Mouse (Mus musculus): ENCODE measurements at regions not wholly inside any gene's neighbourhood (a gene's known extent, or its start where the extent isn't known, plus 50 kb on each side); places are given as distances from the start of the nearest gene placed in this dataset.

DNA sequence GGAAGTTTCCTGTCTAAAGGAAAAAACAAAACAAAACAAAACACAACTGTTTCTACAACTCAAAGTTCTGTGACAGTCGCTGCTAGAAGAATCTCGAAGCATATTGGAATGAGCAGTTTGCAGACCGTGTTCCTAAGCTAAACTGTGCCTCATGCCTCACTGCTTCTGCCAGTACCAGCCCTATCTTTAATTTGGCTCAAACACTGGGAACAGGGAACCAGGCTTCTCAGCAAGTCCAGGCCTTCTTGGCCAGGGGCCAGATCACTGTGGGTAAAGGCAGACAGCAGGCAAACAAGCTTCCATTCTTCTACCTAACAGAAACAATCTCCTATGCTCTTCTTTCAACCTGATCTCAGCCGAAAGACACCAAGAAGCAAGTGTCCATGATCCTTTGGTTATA, 56.5 kb downstream of the Tmsb4x start:
- intact Hi-C loops (cut with DNase I) = loop anchor here (5.0 to 10.0 kb wide), 2 partner anchors 52 to 180 kb away; partner anchors contain the start of gene Tmsb4x
- peak; percentile 49 to 62 for DNase-seq

DNA sequence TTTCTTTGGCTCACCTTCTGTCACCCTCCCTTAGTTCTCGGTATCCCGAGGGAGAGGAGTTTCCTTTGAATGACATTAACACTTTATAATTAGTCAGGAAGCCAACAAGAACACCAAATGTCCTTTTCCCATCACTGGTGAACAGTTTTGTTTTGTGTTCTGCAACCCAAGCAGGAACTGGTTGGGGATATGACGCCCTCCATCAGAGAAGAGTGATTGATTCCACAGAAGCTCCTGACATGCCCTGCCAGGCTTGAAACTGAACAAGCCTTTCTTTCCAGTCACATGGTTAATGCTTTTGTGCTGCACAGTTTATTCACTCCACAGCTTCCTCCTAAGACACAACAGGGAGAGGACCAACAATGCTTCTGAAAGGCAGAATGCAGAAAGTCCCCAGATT, 57.8 kb downstream of the Tmsb4x start:
- DNase-seq = peak in 1 of 2 experiments; percentile 34
- intact Hi-C loops (cut with DNase I) = loop anchor here (2.0 to 10.0 kb wide), 3 partner anchors 43 to 179 kb away; partner anchors contain the start of gene Tmsb4x

DNA sequence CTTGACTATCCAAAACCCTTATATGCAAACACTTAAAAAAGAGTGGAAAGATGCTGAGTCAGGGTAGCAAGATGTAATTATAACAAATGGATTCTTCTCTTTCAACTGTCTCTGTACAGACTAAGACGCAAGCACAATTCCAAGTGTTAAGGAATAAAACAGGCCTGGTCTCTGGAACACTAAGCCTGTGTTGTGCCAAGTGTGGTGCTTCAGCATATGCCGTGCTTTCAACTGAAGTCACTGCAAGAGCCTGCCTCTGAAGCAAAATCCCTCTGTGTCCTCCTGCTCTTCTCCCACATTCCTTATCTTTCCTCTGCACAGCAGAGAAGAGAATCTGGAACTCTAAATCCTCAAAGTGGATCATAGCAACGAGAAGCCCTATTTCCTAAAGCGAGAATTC, 59.7 kb downstream of the Tmsb4x start:
- DNase-seq = no peak

DNA sequence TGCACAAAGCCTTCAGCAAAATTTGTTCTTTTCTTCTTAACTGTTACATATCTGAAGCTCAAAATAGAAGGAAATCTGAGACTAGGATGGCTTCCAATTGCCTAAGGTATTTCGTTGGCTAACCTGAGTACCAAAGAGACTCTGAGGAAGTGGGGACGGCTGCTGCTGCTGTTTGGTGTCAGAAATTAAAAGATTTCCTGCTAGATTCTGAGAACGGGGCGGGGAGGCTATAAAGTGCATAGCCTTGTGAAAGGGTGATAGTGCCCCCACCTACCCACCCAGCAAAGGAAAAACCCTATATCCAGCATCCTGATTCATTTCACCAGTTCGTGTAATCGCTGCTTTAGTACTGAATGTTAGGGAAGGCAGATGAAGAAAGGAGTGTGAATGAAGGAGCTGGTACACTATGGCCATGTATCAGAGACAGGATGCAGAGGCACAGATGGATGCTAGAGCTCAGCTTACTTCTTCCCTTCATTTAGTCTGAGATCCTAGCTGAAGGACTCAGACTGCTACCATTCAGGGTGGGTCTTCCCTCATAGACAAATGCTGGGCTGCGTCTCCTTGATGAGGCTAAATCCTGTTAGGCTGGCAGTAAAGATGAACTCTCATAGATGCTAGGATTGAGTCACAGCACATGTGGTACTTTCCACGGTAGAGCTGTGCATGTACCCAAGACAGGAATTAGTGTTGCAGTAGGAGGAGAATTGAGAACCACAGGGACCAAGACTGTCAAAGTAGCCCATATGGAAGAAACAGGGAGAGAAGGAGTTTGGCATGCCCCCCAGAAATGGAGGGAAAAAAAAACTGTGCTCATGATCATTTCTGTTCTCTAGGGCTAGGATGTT, 62.4 kb downstream of the Tmsb4x start:
- DNase-seq = no peak
- intact Hi-C loops (cut with DNase I) = no loop called here

More for the DNA sequence above, 59.7 kb downstream of the Tmsb4x start:
- intact Hi-C loops (cut with DNase I) = no loop called here

DNA sequence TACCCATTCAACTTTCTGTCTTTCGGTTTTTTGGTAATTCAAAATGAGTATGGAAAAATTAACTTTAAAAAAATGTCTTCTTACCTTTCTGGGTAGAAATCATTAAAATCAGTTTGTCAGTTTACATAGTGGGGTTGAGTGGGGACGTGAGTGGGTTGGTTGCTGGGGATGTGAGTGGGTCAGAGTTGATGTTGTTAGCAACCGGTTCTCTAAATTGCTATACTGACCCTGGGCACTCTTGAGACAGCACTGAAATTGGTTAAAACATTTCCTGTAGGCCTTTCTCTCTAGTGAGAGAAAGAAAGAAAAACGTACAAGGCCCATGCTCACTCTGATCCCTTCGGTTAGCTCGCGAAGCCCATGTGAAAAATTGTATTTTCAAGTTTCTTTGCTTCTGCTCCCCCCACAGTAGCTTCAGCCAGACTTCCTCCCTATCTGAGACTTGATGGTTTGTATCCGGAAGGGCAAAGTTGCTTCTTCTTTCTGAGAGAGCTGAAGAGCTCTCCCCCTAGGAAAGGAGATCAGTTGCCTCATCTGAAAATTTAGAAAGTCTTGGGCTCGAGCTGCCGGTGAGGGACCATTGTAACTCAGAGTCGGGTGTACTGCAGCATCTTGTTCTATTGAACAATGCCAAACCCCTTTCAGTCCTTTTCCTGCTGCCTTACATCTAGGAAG, 63.5 kb downstream of the Tmsb4x start:
- no peak for DNase-seq
- intact Hi-C loops (cut with DNase I) = no loop called here

DNA sequence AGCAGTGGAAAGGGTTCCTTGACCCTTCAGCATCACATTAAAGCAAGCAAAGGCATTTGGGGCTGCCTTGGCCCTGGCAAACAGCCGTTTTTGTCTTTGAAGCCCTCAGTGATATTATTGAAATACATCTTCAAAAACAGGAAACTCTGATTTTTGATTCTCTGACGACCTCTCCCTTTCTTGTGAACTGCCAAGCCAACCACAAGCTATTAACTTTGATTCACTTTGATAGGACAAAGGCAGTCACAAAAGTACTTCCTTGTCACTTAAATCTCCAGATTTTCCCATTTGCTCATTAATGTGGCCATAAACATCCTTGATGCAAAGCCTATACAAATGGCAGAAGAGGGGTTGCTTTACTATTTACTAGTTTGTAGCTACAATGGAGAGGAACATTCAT, 70.0 kb downstream of the Tmsb4x start:
- intact Hi-C loops (cut with DNase I) = no loop called here
- DNase-seq = no peak

DNA sequence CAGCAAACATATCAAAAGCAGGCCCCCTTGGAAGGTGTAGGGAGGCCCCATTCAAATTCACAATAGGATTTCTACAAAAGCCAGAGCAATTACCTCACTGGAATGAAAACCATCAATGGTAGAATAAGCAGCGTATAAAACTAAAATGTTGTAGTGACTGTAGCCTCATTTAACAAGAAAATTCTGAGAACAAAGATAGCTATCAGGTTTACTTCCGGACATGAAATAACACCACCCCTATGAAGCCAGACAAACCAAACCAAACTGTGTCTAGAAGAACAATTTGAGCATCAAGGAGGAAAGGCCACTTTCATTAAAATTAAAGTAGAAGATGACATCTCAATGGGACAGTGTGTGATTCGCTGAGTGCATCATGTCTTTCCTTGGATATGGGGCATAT, 74.9 kb downstream of the Tmsb4x start:
- DNase-seq = no peak
- intact Hi-C loops (cut with DNase I) = no loop called here

DNA sequence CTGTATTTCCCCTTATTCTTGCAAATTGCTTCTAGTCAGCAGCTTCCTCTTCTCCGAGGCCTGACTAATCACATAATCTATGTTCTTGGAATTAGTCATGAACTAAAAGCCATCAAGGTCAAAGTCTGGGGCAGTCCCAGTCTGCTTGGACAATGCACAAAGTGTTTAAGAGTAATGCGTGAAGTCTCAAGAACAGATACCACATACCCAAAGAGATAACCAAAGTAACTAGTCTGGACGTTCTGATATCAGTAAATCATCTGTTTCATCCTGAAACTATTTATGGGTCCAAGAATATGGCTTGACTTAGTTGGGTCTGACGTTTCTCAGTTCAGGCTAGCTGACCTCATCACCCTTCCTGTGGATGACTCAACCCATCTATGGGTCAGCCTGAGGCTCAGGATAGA, 76.1 kb downstream of the Tmsb4x start:
- DNase-seq = no peak
- intact Hi-C loops (cut with DNase I) = no loop called here

DNA sequence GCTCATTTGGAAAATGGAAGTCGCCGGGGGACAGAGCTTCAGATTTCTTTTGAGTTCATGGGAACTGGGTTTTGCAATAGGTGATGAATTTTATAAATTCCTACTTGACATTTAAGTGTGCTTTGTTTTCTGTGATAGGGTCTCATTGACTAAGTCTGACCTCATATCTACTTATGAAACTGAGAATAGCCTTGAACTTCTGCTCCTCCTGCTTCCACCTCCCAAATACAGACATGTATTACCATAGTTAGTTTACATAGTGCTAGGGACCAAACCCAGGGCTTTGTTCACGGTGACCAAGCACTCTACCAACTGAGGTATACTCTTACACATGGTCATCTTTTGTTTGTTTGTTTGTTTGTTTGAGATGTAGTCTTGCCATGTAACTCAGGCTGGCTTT, 77.8 kb downstream of the Tmsb4x start:
- intact Hi-C loops (cut with DNase I) = no loop called here
- no peak for DNase-seq

DNA sequence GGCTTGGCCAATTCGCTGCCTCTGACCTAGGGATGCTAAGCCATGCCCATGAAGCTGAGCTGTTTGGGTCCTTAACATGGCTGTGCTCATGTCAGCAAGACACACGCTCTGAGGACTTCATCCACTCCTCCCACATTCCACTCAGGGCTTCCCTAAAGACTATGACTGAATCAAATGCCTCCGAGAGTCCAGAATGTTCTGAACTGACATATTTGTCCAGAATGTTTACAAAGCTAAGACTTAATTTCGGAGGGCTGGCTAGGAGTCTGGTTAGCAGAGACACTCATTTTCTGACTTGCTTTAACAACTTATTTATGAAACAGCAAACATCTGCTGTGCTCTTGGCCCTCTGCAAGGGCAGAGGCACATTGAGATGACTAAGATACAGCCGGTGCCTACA, 78.5 kb downstream of the Tmsb4x start:
- intact Hi-C loops (cut with DNase I) = no loop called here
- no peak for DNase-seq

DNA sequence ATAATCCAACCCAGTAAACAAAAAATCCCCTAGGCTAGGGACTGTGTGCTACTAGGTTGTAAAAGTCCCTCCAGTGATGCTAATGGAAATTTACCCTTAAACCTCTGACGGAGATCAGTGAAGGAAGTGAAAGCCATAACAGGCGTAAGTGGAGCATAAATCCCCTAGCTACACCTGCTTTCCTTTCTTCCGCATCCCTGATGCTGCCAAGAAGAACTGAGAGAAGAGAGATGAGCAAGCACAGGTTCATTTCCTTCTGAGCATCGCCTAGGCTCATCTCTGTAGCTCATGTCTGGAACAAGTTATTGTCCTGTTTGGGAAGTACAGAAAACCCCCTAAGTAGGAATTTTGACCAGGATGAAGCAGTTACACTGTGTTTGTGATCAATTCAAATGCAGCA, 89.8 kb downstream of the Tmsb4x start:
- intact Hi-C loops (cut with DNase I) = no loop called here
- no peak for DNase-seq

DNA sequence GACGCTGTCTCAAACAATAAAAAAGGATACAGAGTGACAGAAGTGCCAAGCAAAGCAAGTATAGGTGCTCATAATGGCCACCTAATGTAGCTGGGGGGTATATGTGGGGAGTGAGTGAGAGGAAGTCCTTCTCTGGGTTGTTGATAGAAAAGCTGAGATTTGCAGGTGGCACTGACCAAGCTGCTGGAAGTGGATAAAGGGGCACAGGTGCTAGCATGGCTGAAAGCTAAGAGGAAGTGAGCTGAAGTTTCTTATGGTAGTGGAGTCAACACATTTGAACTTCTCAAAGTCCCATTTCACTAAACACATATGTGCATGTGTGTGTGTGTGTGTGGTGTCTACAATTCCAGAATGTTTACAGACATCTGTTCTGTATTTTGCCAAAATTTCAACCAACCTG, 94.0 kb downstream of the Tmsb4x start:
- no peak for DNase-seq
- intact Hi-C loops (cut with DNase I) = no loop called here

DNA sequence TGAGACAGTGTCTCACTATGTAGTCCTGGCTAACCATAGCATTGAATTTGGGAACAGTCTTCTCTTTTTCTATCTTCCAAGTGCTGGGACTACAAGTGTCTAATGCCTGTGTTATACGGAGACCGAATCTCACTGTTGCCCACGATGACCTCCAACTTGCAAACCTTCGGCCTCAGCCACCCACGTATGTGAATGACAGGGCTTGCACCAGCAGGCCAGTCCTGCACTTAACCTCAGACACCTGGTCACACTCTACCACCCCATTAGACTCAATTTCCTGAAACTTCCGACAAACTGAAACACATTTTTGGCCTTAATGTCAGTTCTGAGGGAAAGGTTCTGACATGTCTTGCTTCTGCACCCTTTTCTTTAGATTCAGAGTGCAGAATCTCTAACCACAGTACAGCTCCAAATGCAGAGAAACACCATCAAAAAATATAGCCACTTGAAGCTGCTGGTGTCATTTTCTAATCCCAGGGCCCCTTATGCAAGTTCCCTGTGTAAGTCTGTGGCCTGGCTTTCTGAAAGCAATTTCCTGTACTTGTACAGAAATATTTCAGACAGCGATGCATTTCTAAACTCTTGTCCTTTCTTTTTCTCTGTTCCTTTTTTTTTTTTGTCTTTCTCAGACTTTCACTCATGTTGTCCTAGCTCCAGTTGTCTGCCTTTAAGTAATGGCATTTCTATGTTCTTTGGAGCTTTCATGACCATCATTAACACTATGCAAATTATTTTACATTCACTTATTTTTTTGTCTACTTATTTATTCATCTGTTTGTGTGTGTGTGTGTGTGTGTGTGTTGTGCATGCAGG, 97.8 kb downstream of the Tmsb4x start:
- intact Hi-C loops (cut with DNase I) = no loop called here
- no peak for DNase-seq

DNA sequence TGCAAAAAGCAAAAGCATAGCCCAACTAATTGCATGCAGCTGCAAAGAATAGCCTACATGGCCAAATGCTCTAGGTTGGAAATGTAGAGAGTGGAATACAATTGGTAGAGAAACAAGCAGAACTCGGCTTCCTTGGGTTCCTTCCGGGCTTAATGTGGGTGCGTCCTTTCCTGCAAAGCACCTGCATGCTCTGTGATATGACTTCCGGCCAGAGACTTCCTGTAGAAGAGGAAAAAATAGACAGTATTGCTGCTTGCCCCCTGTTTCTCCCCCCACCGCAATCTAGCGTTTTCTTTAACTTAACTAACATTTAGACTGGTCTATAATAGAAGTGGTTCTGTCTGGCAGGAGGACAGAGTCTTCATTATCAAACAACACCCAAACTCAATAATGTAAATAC, 100.8 kb downstream of the Tmsb4x start:
- intact Hi-C loops (cut with DNase I) = loop anchor here (2.0 to 10.0 kb wide), 4 partner anchors 42 to 96 kb away; partner anchors contain the start of gene Tmsb4x
- no peak for DNase-seq

DNA sequence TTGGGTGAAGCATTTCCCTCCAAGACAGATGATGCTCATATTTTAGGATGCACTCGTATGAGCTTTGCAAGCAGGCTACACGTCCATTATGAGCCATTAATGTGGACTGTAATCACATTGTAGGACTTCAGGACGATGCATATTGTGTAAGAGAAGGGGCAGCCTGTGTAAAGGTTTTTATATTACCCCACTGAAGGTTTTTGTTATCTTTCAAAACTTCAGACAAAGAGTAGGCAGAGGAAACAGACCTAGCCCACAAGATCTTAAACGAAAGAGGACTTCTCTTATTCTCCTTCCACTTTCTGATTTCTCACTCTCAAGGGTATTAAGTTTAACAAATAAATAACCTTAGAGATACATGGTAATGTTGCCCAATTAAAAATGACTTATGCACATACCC, 101.6 kb downstream of the Tmsb4x start:
- intact Hi-C loops (cut with DNase I) = loop anchor here (5.0 to 10.0 kb wide), 3 partner anchors 55 to 97 kb away; partner anchors contain the start of gene Tmsb4x
- no peak for DNase-seq

DNA sequence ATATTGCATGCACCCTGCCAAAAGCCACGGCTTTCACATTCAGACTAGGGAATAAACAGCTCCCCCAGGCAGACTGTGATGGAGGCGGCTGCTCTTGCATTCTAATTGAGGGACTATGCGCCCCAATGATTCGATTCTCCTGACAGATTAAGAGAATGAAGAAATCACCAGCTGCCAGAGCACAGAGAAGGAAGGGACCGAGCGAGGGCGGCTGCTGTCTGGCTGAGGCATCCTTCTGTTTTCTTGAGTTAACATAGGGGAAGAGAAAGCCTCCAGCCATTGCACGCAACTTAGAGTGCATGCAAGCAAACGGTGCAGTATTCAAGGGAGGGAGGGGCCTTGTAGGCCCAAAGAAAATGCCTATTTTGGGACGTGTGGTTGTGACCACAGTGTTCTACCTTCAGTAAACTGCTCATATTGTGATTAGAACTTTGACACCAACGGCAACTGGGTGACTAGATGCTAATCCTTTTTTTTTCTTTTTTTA, 103.1 kb downstream of the Tmsb4x start:
- no peak for DNase-seq
- intact Hi-C loops (cut with DNase I) = loop anchor here (2.0 to 10.0 kb wide), 4 partner anchors 54 to 445 kb away; partner anchors contain the start of gene Tmsb4x

DNA sequence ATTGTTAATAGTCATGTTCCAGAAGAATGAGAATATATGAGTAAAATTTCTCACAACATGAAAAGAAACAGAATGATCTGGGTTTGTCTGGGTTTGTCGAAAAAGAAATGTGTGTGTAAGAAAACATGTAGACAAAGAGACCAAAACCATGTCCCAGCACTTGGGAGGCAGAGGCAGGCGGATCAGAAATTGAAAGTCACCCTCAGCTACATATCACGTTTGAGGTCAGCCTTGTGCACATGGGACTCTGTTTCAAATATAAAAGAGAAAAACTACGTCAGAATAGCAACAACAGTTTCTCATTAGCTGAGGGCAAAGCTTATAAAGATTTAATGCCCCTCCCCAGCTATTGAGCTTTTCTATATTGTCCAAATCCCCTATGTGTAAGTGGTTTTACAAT, 103.8 kb downstream of the Tmsb4x start:
- no peak for DNase-seq
- intact Hi-C loops (cut with DNase I) = loop anchor here (2.0 to 10.0 kb wide), 4 partner anchors 53 to 445 kb away; partner anchors contain the start of gene Tmsb4x

DNA sequence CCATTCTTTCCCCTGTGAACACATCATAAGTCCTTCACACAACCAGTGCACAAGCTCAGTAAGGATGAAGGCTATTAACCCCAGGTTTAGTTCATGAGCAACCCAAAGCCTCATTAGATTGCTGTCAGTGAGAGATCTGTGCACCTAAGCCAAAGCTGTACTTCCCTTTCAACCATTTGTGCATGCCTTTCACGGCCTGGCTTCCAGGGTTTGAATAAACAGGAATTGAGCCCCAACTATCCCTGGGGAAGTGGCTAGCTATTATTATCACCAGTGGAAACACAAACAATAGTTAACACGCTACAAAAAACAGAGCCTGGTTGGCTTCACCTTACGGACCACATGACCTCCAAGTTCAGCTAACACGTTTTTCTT, 104.9 kb downstream of the Tmsb4x start:
- DNase-seq = no peak
- intact Hi-C loops (cut with DNase I) = loop anchor here (2.0 to 10.0 kb wide), 2 partner anchors 101 to 443 kb away; partner anchors contain the start of gene Tmsb4x

DNA sequence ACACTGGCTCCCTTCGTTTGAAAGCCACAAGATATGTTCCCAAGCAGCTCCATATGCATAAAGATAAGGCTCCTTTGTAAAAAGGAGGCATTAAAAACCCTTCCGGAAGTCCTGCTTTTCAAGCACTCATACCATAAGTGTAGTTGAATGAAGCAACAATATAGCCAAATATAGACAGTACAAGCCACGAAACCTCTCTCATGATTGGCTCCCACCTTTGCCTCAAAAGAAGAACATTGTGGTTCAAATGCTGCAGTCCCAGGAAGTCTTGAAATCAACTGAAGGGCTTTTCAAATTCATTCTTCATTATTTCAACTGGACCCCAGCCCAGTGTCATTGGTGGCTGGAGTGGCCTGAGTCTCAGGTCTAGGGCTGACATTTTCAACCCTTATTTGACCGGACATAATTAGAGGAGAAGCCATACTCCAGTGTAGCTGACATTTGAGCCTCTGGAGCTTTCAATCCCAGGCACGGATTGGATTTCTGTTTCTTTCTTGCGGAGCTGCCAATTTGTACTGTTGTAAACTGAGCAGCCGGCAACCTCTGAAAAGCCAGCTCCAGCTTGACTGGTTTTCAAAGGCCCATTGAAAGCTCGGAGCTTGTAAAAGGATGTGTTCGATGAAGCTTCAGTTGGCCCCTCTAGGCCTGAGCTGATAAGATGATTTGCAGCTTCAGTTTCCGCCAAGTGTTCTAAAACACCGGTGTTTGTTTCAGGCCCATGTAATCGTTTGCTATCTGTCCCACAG, 105.4 kb downstream of the Tmsb4x start:
- intact Hi-C loops (cut with DNase I) = loop anchor here (2.0 to 10.0 kb wide), 2 partner anchors 101 to 443 kb away; partner anchors contain the start of gene Tmsb4x
- no peak for DNase-seq

DNA sequence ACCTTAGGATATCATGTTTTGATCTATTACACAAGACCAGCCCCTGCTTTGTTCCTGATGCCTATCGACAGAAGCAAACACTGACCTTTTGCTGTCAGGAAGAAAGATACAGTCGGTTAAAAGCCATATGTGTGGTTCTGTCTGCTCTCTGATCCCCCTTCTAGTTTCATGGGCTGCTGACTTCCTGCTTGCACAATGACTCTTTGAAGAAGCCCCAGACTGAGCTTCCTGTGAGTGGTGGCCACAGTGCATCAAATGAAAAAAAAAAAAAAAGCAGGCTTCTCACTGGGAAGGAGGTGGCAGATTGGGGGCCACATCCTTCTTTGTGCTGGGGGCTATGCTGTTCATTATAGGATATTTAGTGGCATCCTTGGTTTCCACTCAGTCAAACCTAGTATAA, 107.2 kb downstream of the Tmsb4x start:
- intact Hi-C loops (cut with DNase I) = loop anchor here (10.0 kb wide), 1 partner anchor 103 kb away; the partner anchor contains the start of gene Tmsb4x
- DNase-seq = no peak

All from heart, postnatal 36 days (tissue).